Comparison of ENCODE assay signal across 18 mouse cellular contexts in genomic region chr2:166420275-166420674, GRCm38 (mm10).
DNase-seq lines count a peak whose midpoint lies in the region; ATAC-seq and TF ChIP-seq lines count a peak whose summit lies in the region.
"Had no signal": no experiment of that assay in that cellular context is flagged by ENCODE, and none has a peak within 500 bp of the region (broad histone marks: within the 10 kb centered on the region; RNA-seq: fewer than 3 reads in every experiment).

No protein-coding gene starts in this region.

- H3K4me3 ChIP-seq in forebrain, embryonic 10.5 days = no peak overlapping the region
- H3K4me3 ChIP-seq in forebrain, embryonic 13.5 days = no peak overlapping the region
- no peak overlapping the region for H3K4me3 ChIP-seq in liver, postnatal 0 days (ENCODE audit: low read depth, low read length)
- H3K4me3 ChIP-seq in myocyte = no peak overlapping the region
- H3K4me3 ChIP-seq: forebrain, embryonic 12.5 days; hindbrain, embryonic 15.5 days; liver, embryonic 13.5 days; midbrain, embryonic 12.5 days had no signal

- DNase-seq in forebrain, embryonic 10.5 days (ENCODE audit: extremely low spot score, low spot score) = no peak
- peak; percentile 35 for DNase-seq in liver, postnatal 0 days
- DNase-seq in liver (no peak), adipocyte (ENCODE audit: low spot score) (no peak)
- DNase-seq in cerebellum, adult 8-10 months = no peak
- DNase-seq: adrenal gland, postnatal 14 days; cerebellum, postnatal 10 days; heart, postnatal 10 days; liver, embryonic 13.5 days; lung, postnatal 14 days; thymus, adult 2 months had no signal

- ATAC-seq in forebrain, embryonic 13.5 days = no peak
- no peak for ATAC-seq in liver, postnatal 0 days
- peak; percentile 88 for ATAC-seq in granulocyte monocyte progenitor cell, adult 5-6 weeks (replicated peaks; ENCODE audit: poor library complexity, severe bottlenecking)
- ATAC-seq: intestine, embryonic 16.5 days had no signal

- no peak overlapping the region for H3K4me2 ChIP-seq in forebrain, embryonic 13.5 days
- H3K4me2 ChIP-seq in liver, postnatal 0 days (ENCODE audit: low read depth, low read length) = no peak overlapping the region
- no peak overlapping the region for H3K4me2 ChIP-seq in myocyte (ENCODE audit: low read depth)
- H3K4me2 ChIP-seq: forebrain, embryonic 12.5 days; hindbrain, embryonic 15.5 days; liver, embryonic 13.5 days; midbrain, embryonic 12.5 days had no signal

- no peaks in the 10 kb centered on the region for H3K79me2 ChIP-seq in myocyte (ENCODE audit: control insufficient read depth, insufficient read depth)

- no peak overlapping the region for H3ac ChIP-seq in myocyte (ENCODE audit: control insufficient read depth, insufficient read length)

- H3K36me3 ChIP-seq in forebrain, embryonic 10.5 days (replicated peaks) = no peaks in the 10 kb centered on the region
- H3K36me3 ChIP-seq in forebrain, embryonic 13.5 days (ENCODE audit: poor library complexity, severe bottlenecking) = no peaks in the 10 kb centered on the region
- H3K36me3 ChIP-seq in liver, postnatal 0 days (replicated peaks; ENCODE audit: insufficient read depth, low read length) = no peaks in the 10 kb centered on the region
- no peaks in the 10 kb centered on the region for H3K36me3 ChIP-seq in myocyte (ENCODE audit: control insufficient read depth, insufficient read depth)
- H3K36me3 ChIP-seq: forebrain, embryonic 12.5 days; hindbrain, embryonic 15.5 days; liver, embryonic 13.5 days; midbrain, embryonic 12.5 days had no signal

- TF ChIP-seq POLR2A in myocyte (IDR thresholded peaks at IDR 0.05; ENCODE audit: insufficient read length, low read depth) = no peak

- no peak for TF ChIP-seq EP300 in liver, postnatal 0 days (IDR thresholded peaks at IDR 0.05; ENCODE audit: low read depth)

- peaks cover 49% of the 10 kb centered on the region for H3K4me1 ChIP-seq in forebrain, embryonic 10.5 days
- peaks cover 20% of the 10 kb centered on the region for H3K4me1 ChIP-seq in forebrain, embryonic 13.5 days
- H3K4me1 ChIP-seq in liver, postnatal 0 days (ENCODE audit: insufficient read depth) = no peaks in the 10 kb centered on the region
- H3K4me1 ChIP-seq: liver, embryonic 13.5 days had no signal

- no peaks in the 10 kb centered on the region for H3K9me3 ChIP-seq in forebrain, embryonic 10.5 days
- no peaks in the 10 kb centered on the region for H3K9me3 ChIP-seq in forebrain, embryonic 13.5 days (replicated peaks)
- H3K9me3 ChIP-seq in liver, postnatal 0 days (ENCODE audit: low read length) = no peaks in the 10 kb centered on the region
- H3K9me3 ChIP-seq: forebrain, embryonic 12.5 days; hindbrain, embryonic 15.5 days; liver, embryonic 13.5 days; midbrain, embryonic 12.5 days had no signal

- peak overlapping the region; percentile 30; the same call in 1 of the 2 replicates for H3K27ac ChIP-seq in forebrain, embryonic 10.5 days
- no peak overlapping the region for H3K27ac ChIP-seq in forebrain, embryonic 13.5 days
- H3K27ac ChIP-seq in liver, postnatal 0 days (ENCODE audit: low read depth) = no peak overlapping the region
- H3K27ac ChIP-seq: forebrain, embryonic 12.5 days; hindbrain, embryonic 15.5 days; liver, embryonic 13.5 days; midbrain, embryonic 12.5 days had no signal

- no peak overlapping the region for H3K9ac ChIP-seq in forebrain, embryonic 13.5 days
- H3K9ac ChIP-seq in liver, postnatal 0 days (replicated peaks) = no peak overlapping the region
- H3K9ac ChIP-seq: forebrain, embryonic 12.5 days; hindbrain, embryonic 15.5 days; liver, embryonic 13.5 days; midbrain, embryonic 12.5 days had no signal

- WGBS in forebrain, embryonic 10.5 days = 80% methylated on average over 8 of the region's 8 CpGs
- 85% methylated on average over 8 of the region's 8 CpGs for WGBS in forebrain, embryonic 13.5 days
- 55% methylated on average over 8 of the region's 8 CpGs for WGBS in liver, postnatal 0 days (ENCODE audit: insufficient replicate concordance)

- no peak for TF ChIP-seq CTCF in liver, postnatal 0 days (IDR thresholded peaks at IDR 0.05; ENCODE audit: low read depth)

- peaks cover 60% of the 10 kb centered on the region for H3K27me3 ChIP-seq in forebrain, embryonic 10.5 days (ENCODE audit: poor library complexity, severe bottlenecking)
- H3K27me3 ChIP-seq in forebrain, embryonic 13.5 days = peaks cover 24% of the 10 kb centered on the region
- no peaks in the 10 kb centered on the region for H3K27me3 ChIP-seq in liver, postnatal 0 days (ENCODE audit: insufficient read depth, low read length)
- no peaks in the 10 kb centered on the region for H3K27me3 ChIP-seq in myocyte (ENCODE audit: control insufficient read depth, insufficient read depth, insufficient read length)
- H3K27me3 ChIP-seq: liver, embryonic 13.5 days had no signal

TF ChIP-seq in myocyte, 11 proteins besides CTCF, POLR2A, EP300 and RAD21:
- TF ChIP-seq MYOD1 (IDR thresholded peaks at IDR 0.05; ENCODE audit: control insufficient read depth in 1 of 3, insufficient read length in 2 of 3, low read depth in 2 of 3) (peak in 2 of 3 experiments; percentile 32 to 48), TCF12 (IDR thresholded peaks at IDR 0.05; ENCODE audit: insufficient read depth, poor library complexity, severe bottlenecking) (peak; percentile 31), E2F4 (IDR thresholded peaks at IDR 0.05; ENCODE audit: insufficient read depth) (no peak), TCF3 (IDR thresholded peaks at IDR 0.05; ENCODE audit: insufficient read length, low read depth) (no peak), MYOG (IDR thresholded peaks at IDR 0.05; ENCODE audit: control insufficient read depth in 1 of 3, insufficient read depth in 1 of 3, insufficient read length in 2 of 3, low read depth in 2 of 3) (peak in 2 of 3 experiments; percentile 39 to 45)
